Mouse (Mus musculus) megakaryocyte, embryonic 14.5 days (primary cell): Measurements from ENCODE around the gene Rab5if.

Experiments
- FLI1 ChIP-seq: IDR thresholded peaks from 2 replicates; pipeline ENCODE4 v1.6.1; 2012; ENCODE audit warnings: low read length, inconsistent platforms, mixed read lengths
- GATA1 ChIP-seq: IDR thresholded peaks from 3 replicates; pipeline ENCODE4 v1.6.1; 2012; ENCODE audit warnings: mixed read lengths, low read length, inconsistent platforms, borderline replicate concordance

GRCm38 (mm10) chr2:156868994-156869393 lies 6.1 kb downstream of the Rab5if start:
- no peak for TF ChIP-seq GATA1
- TF ChIP-seq FLI1: no peak
